Mouse (Mus musculus) C2C12 (cell line): ENCODE measurements around the gene Rdh11. TPM values are rescaled to one million over a fixed set of nuclear protein-coding genes. Genes with fewer than 3 reads are reported as not detected.
"Not testable (repeated sequence)": the region's sequence is repeated elsewhere in the genome, so short reads cannot be mapped to it uniquely, and the experiment has no call there.

Source experiments
- H3K27me3 ChIP-seq: one replicate; pipeline ENCODE4 v1.6.1; 2011; ENCODE audit not compliant: control insufficient read depth, insufficient read depth, insufficient read length
- H3K36me3 ChIP-seq: one replicate; pipeline ENCODE4 v1.6.1; 2011; ENCODE audit not compliant: control insufficient read depth, insufficient read depth
- H3K4me3 ChIP-seq: one replicate; pipeline ENCODE4 v1.5.1; 2011; ENCODE audit warnings: mild to moderate bottlenecking, control low read depth; ENCODE audit not compliant: poor library complexity, insufficient read depth, severe bottlenecking
- H3K79me2 ChIP-seq: one replicate; pipeline ENCODE4 v1.6.1; 2011; ENCODE audit not compliant: control insufficient read depth, insufficient read depth
- H3K79me3 ChIP-seq: one replicate; pipeline ENCODE4 v1.6.1; 2011; ENCODE audit warnings: low read depth, control low read depth
- H3ac ChIP-seq: one replicate; pipeline ENCODE3; 2011; ENCODE audit warnings: low read depth; ENCODE audit not compliant: control insufficient read depth, insufficient read length
- CEBPB ChIP-seq: IDR thresholded peaks from one replicate; pipeline ENCODE4 v1.6.1; 2011; ENCODE audit warnings: low read depth, mild to moderate bottlenecking, control low read depth, moderate library complexity
- CTCF ChIP-seq: IDR thresholded peaks from one replicate; pipeline ENCODE4 v1.5.1; 2011; ENCODE audit not compliant: control insufficient read depth, insufficient read depth, insufficient read length
- FOSL1 ChIP-seq: IDR thresholded peaks from one replicate; pipeline ENCODE4 v1.8.0; 2011; ENCODE audit warnings: mild to moderate bottlenecking, low read length; ENCODE audit not compliant: poor library complexity, insufficient read depth, severe bottlenecking
- MAX ChIP-seq: IDR thresholded peaks from one replicate; pipeline ENCODE4 v1.6.1; 2011; ENCODE audit warnings: mild to moderate bottlenecking, control low read depth
- MYOD1 ChIP-seq: IDR thresholded peaks from one replicate; pipeline ENCODE4 v1.6.1; 2011; ENCODE audit warnings: low read depth; ENCODE audit not compliant: control insufficient read depth, insufficient read length
- MYOG ChIP-seq: IDR thresholded peaks from one replicate; pipeline ENCODE4 v1.6.1; 2011; ENCODE audit not compliant: control insufficient read depth, insufficient read length; ENCODE audit errors: extremely low read depth
- USF1 ChIP-seq: IDR thresholded peaks from one replicate; pipeline ENCODE4 v1.6.1; 2011; ENCODE audit warnings: low read depth, mild to moderate bottlenecking, control low read depth, moderate library complexity
- polyA plus RNA-seq: library from polyadenylated mRNA; unstranded; fragments of >200 nt; fragmentation: generic; extraction: Trizol; gene quantifications from one replicate; pipeline ENCODE4 v1.2.1, GENCODE M21; 2012; ENCODE audit warnings: missing spikeins

The Rdh11 gene
- polyA plus RNA-seq, 1 experiment: 14.0 TPM

DNA sequence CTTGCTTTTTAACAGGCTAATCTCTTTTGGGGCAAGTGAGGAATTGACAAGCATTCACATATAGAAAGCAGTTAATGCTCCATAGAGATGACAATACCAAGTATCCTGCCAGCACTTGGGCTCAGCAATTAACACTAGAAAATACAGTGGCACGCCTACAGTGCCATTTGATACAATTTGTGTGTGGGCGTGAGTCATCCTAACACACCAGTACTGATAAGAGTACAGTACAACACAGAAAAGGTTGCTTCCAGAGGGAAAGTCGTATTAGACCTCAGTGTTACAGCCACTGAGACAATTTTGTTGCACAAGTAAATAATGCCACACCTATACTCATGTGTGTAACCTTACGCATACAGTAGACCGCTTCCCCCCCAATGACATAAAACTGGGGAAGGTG lies 5.0 kb upstream of the Rdh11 start:
- no peak for TF ChIP-seq CTCF
- no peak for TF ChIP-seq MYOG
- TF ChIP-seq CEBPB: no peak
- no peak for TF ChIP-seq MAX
- no peak for TF ChIP-seq FOSL1
- TF ChIP-seq USF1: no peak
- TF ChIP-seq MYOD1: no peak
- Histone ChIP-seq H3ac (no peak overlapping the region), H3K4me3 (no peak overlapping the region), H3K36me3 (no peaks in the 10 kb centered on the region), H3K27me3 (no peaks in the 10 kb centered on the region), H3K79me2 (no peaks in the 10 kb centered on the region), H3K79me3 (no peaks in the 10 kb centered on the region)

DNA sequence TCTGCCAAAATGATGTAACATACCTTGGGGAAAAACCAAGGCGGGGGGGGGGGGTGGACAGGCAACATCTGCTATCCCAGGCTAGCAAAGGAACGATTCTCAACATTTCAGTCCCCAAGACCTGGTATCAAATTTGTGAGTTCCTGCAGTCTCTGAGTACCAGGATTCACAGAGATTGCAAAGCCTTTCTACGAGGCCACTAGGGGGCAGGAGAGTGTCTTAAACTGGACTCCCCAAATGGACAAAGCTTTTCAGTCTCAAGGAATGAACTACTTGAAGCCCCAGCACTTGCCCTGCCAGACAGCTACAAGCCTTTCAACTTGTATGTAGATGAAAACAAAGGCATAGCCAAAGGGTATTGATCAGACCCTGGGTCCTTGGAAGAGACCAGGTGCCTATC lies 1.3 kb upstream of the Rdh11 start:
- no peak overlapping the region for H3K4me3 ChIP-seq

DNA sequence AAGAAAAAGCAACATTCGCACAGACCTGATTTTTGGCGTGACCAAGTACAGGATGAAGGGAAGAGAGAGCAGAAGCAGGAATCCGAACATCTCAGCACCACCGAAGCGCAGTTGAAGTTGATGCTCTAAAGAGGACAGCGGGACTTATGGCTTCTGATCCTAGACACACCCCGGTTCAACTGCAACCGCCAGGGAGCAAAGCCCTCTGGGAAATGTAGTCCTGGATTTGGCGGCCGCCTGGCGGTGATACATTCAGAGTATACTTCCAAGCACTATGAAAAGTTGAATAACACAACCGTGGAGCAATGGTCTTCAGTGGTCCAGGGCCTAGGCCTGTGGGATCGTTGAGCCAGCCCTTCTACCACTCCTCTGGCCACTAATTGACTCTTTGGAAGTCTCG lies 392 bp downstream of the Rdh11 start:
- no peaks in the 10 kb centered on the region for H3K27me3 ChIP-seq
- peaks cover 14% of the 10 kb centered on the region for H3K79me2 ChIP-seq
- TF ChIP-seq MYOG (no peak), MYOD1 (no peak), MAX (no peak), USF1 (no peak), CEBPB (no peak), CTCF (no peak), FOSL1 (no peak)
- H3K36me3 ChIP-seq: peaks cover 13% of the 10 kb centered on the region
- peak overlapping the region; percentile 54 for H3K4me3 ChIP-seq
- peak overlapping the region; percentile 83 for H3ac ChIP-seq
- peaks cover 4% of the 10 kb centered on the region for H3K79me3 ChIP-seq

More for the DNA sequence above, 1.3 kb upstream of the Rdh11 start:
- no peak overlapping the region for H3ac ChIP-seq
- TF ChIP-seq CTCF (peak; percentile 46), USF1 (no peak)
- no peaks in the 10 kb centered on the region for H3K27me3 ChIP-seq
- H3K79me3 ChIP-seq: peaks cover 4% of the 10 kb centered on the region
- H3K36me3 ChIP-seq: no peaks in the 10 kb centered on the region
- H3K79me2 ChIP-seq: peaks cover 14% of the 10 kb centered on the region

DNA sequence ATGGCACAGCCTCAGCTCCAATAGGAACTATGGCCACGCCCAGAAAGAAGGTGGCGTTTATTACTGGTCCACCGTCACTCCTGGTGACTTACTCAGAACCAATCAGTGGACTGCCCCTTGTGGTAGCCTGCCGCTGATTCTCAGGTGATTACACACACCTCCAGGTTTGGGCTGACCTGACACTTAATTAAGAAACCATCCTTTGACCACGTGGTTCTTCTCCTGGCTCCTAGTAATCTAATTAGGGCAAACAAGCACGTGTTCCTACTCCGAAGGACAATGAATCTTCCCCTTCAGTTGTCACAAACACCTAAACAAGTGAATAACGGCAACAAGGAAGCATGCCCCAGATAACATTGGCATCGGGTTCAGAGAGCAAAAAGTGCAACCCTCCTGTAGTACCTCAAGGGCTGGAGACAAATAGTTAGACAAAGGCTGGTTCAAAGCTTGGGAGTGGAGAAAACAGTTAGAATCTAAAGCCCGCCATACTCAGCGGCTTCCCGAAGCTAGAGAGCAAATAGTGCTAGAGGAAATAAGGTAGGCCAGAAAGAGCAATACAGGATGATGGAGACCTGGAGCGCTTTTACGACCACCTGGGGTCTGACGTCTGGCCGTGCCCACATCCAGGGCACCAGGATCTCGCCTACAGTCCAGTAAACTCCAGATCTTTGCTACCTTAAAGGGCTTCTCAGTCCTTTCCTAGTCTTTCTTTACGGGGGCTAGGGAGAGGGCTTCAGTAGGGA lies 991 bp downstream of the Rdh11 start:
- Histone ChIP-seq H3K79me3 (peaks cover 4% of the 10 kb centered on the region), H3K4me3 (peak overlapping the region; percentile 54), H3ac (peak overlapping the region; percentile 83), H3K27me3 (no peaks in the 10 kb centered on the region), H3K36me3 (peaks cover 19% of the 10 kb centered on the region), H3K79me2 (peaks cover 14% of the 10 kb centered on the region)
- TF ChIP-seq MAX (peak; percentile 48), FOSL1 (no peak), CTCF (no peak), MYOD1 (no peak)

DNA sequence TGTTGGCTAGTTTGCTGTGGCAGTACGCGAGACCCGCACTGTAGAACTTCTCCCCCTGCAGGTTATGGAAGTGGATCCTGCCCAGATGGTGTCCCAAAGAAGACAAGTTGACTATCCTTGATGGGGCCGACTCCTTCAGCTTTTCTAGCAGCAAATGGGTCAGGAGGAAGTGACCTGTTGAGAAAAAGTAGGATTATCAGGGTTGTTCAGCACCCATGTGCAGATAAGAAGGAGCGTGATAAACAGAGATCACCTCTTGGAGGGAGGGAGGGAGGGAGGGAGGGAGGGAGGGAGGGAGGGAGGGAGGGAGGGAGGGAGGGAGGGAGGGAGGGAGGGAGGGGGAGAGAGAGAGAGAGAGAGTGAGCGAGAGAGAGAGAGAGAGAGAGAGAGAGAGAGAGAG lies 6.9 kb downstream of the Rdh11 start:
- H3ac ChIP-seq, H3K4me3 ChIP-seq, H3K27me3 ChIP-seq, H3K79me3 ChIP-seq, H3K79me2 ChIP-seq: not testable (repeated sequence)
- H3K36me3 ChIP-seq: peaks cover 55% of the 10 kb centered on the region

DNA sequence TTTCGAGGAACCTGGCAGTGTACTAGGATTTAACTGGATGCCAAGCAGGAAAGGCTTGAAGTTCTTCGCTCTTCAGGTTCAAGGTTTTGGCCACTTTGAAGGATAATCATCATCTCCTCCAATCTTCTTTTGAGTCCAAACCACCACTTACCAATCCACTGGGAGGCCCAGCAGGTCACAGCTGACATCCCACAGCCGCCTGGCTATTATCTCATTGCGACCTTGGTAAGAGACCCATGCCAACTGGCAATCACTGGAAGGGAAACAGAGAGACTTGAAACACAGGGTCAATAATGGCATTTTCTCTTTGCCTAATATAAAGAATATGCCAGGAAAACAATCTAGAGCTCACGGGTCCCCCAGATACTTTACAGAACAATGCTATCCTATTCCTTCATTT lies 16.1 kb downstream of the Rdh11 start:
- H3K27me3 ChIP-seq: no peaks in the 10 kb centered on the region
- no peak for TF ChIP-seq MYOD1
- TF ChIP-seq MAX: no peak
- no peak for TF ChIP-seq USF1
- no peak for TF ChIP-seq CTCF
- no peak for TF ChIP-seq MYOG
- no peak for TF ChIP-seq CEBPB
- no peak for TF ChIP-seq FOSL1

DNA sequence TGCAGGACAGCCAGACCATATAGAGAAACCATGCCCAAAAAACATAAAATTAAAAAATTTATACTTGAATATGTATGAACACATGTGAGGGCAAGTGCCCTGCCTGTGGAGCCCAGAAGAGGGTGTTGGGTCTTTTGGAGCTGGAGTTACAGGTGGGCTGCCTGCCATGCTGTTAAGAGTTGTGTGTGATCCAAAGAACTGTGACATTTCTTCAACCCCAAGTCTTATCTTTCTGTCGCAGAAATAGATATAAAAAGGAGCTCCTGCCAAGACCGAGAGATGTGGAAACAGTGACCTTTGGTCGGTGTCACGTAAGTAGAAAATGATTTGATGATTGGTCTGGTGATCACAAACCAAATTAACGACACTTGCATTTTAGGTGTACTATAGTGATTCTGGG lies 18.4 kb downstream of the Rdh11 start:
- Histone ChIP-seq H3K36me3 (peaks cover 12% of the 10 kb centered on the region), H3ac (no peak overlapping the region), H3K79me2 (peaks cover 35% of the 10 kb centered on the region), H3K4me3 (no peak overlapping the region), H3K27me3 (no peaks in the 10 kb centered on the region), H3K79me3 (peaks cover 25% of the 10 kb centered on the region)
- TF ChIP-seq FOSL1 (no peak), USF1 (no peak), CEBPB (no peak), MYOD1 (no peak), MYOG (no peak), CTCF (no peak), MAX (no peak)

More for the DNA sequence above, 16.1 kb downstream of the Rdh11 start:
- Histone ChIP-seq H3K4me3 (no peak overlapping the region), H3K79me2 (peaks cover 12% of the 10 kb centered on the region), H3K79me3 (peaks cover 9% of the 10 kb centered on the region), H3K36me3 (peaks cover 9% of the 10 kb centered on the region), H3ac (no peak overlapping the region)
